Mouse (Mus musculus): ENCODE measurements around the gene Tbcd. TPM values are rescaled to one million over a fixed set of nuclear protein-coding genes. Genes with fewer than 3 reads are reported as not detected.

Gene Tbcd
- total RNA-seq (2014; rRNA removed), result 102 and 110 TPM in 2 replicates
- polyA plus RNA-seq (2015; fragmentation: Nextera tagmentation; extraction: Ambion mirVana), result 55.6 and 57.1 TPM in 2 replicates

DNA sequence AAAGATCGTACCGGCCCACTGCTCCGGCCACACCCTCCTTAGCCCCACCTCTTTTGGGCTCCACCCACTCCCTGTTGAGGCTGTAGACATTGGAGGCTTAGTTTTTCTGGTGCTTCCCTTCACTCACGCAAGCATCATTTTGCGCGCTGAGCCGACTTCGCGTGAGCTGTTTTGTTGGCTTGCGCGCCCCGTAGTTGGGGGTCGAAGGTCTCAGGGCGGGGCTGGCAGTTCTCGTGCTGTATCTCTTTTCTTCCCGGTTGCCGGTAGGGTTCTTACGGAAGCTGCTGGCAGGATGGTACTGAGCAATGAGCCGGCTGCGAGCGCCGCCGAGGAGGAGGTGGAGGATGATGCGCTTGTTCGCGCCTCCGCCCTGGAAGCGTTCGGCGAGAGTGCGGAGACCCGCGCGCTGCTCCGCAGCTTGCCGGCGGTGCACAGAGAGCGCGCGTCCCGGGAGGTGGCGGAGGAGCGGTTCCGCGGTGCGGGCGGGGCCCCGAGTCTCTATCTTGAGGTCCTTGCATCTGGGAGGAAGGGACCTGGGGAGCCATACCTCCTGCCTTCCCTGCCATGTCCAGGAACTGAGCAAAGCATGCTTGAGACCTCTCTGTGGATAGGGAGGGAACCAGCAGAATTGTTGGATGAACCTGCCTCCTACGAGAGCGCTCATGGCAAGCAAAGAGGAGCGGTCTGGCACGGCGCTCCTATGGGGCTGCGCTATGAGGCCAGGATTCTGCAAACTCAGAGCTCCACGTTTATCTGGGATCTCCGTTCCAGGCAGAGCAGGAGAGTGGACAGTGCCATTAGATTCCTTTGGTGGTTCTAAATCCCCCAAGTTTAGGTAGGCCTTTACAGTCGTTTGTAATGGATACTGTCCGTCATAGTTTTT lies at the start of gene Tbcd:
Gene Tbcd (plus strand): TSS at position 197 of the 883 bp plus-strand sequence.
- H3K4me2 ChIP-seq (ENCODE audit: low read depth, low read length), result peak within 1 kb of the TSS; percentile 78
- ATAC-seq (peak; percentile 95), DNase-seq (ENCODE audit: low spot score) (peak; percentile 96)
- no peaks in the 10 kb centered on the region for H3K36me3 ChIP-seq (ENCODE audit: insufficient read depth, low read length)
- no peaks in the 10 kb centered on the region for H3K9me3 ChIP-seq (ENCODE audit: low read length)
- H3K9ac ChIP-seq (replicated peaks; ENCODE audit: low read length), result peak within 1 kb of the TSS; percentile 75
- peak within 1 kb of the TSS; percentile 77 for H3K27ac ChIP-seq
- H3K27me3 ChIP-seq (ENCODE audit: insufficient read depth, low read length), result no peaks in the 10 kb centered on the region
- peaks cover 11% of the 10 kb centered on the region; the same call in 1 of the 2 replicates for H3K4me1 ChIP-seq (ENCODE audit: insufficient read depth, low read length)
- peak; percentile 40 for TF ChIP-seq CTCF (IDR thresholded peaks at IDR 0.05; ENCODE audit: low read depth)
- under 1% methylated on average over 58 of the region's 58 CpGs for WGBS
- H3K4me3 ChIP-seq (ENCODE audit: low read length), result peak within 1 kb of the TSS; percentile 84

DNA sequence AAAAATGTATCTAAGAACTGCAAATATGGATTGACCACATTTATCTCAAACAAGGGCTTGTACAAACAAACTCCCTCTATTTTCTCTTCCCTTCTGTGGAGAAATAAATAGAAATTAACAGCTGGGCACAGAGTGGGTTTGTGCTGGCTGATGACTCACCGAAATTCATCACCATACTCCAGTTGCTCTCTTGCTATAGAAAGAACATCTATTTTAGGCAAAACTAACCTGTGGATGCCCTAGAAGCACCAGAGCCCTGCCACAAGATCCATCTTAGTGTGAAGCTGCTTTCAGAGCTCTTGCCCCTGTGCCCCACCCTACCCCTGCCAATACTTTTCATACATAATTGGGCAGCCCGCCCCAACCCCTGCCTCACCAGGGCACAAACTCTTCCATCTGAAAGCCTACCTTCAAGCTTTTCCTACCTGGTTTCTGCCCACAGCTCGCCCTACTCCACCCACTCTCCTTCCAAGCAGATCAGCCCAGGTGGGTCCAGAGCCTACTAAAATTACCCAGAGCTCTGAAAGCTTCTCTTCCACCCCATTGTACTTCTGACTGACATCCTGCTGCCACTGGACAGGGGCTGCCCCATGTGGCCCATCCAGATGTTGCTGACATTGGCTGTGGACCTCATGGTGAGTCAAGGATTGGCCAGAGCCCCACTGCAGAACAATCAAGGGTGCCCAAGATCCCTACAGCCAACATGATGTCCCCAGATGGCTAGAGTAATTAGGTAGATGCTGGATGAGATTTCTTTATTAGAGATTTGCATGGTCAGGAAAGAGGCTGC lies 44.2 kb upstream of the Tbcd start:
- no peak for TF ChIP-seq CTCF (IDR thresholded peaks at IDR 0.05; ENCODE audit: low read depth)
- Histone ChIP-seq H3K4me1 (ENCODE audit: insufficient read depth, low read length) (no peaks in the 10 kb centered on the region), H3K27me3 (ENCODE audit: insufficient read depth, low read length) (no peaks in the 10 kb centered on the region), H3K4me2 (ENCODE audit: low read depth, low read length) (no peak overlapping the region), H3K9ac (replicated peaks; ENCODE audit: low read length) (no peak overlapping the region), H3K9me3 (ENCODE audit: low read length) (no peaks in the 10 kb centered on the region), H3K27ac (no peak overlapping the region), H3K4me3 (ENCODE audit: low read length) (no peak overlapping the region), H3K36me3 (ENCODE audit: insufficient read depth, low read length) (no peaks in the 10 kb centered on the region)
- ATAC-seq (no peak), DNase-seq (ENCODE audit: low spot score) (no peak)
- 71% methylated on average over 3 of the region's 3 CpGs for WGBS

DNA sequence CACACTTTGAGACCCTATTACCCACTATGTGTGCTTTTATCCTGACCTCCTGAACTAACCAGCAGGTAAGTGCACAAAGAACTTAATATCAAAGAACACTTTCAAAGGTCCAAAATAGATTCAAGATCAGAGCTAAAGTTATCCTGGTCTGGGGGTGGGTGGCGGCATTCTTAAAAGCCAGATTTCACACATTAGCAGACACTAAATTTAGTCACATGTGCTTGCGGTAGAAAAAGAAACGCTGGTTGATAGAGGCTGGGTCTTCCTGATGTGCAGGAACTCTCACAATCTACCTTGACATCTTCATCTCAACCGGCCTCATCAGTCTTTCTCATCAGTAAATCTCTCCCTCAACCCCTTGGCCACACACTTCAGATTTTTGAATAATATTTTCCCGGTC lies 37.0 kb upstream of the Tbcd start:
- WGBS, result 89% methylated on average over 5 of the region's 5 CpGs
- H3K4me2 ChIP-seq (ENCODE audit: low read depth, low read length), result no peak overlapping the region
- H3K9me3 ChIP-seq (ENCODE audit: low read length), result no peaks in the 10 kb centered on the region
- H3K36me3 ChIP-seq (ENCODE audit: insufficient read depth, low read length), result no peaks in the 10 kb centered on the region
- no peaks in the 10 kb centered on the region for H3K4me1 ChIP-seq (ENCODE audit: insufficient read depth, low read length)
- H3K9ac ChIP-seq (replicated peaks; ENCODE audit: low read length), result no peak overlapping the region
- no peak overlapping the region for H3K4me3 ChIP-seq (ENCODE audit: low read length)
- no peak for TF ChIP-seq CTCF (IDR thresholded peaks at IDR 0.05; ENCODE audit: low read depth)
- no peak overlapping the region for H3K27ac ChIP-seq
- no peaks in the 10 kb centered on the region for H3K27me3 ChIP-seq (ENCODE audit: insufficient read depth, low read length)
- DNase-seq (ENCODE audit: low spot score) (no peak), ATAC-seq (no peak)

- WGBS, result 75% methylated on average over 5 of the region's 5 CpGs
- no peaks in the 10 kb centered on the region for H3K9me3 ChIP-seq (ENCODE audit: low read length)
- DNase-seq (ENCODE audit: low spot score) (no peak), ATAC-seq (no peak)
- H3K4me1 ChIP-seq (ENCODE audit: insufficient read depth, low read length), result no peaks in the 10 kb centered on the region
- no peak overlapping the region for H3K27ac ChIP-seq
- no peaks in the 10 kb centered on the region for H3K27me3 ChIP-seq (ENCODE audit: insufficient read depth, low read length)
- no peak overlapping the region for H3K4me3 ChIP-seq (ENCODE audit: low read length)
- no peak for TF ChIP-seq CTCF (IDR thresholded peaks at IDR 0.05; ENCODE audit: low read depth)
- no peaks in the 10 kb centered on the region for H3K36me3 ChIP-seq (ENCODE audit: insufficient read depth, low read length)
- H3K9ac ChIP-seq (replicated peaks; ENCODE audit: low read length), result no peak overlapping the region
- H3K4me2 ChIP-seq (ENCODE audit: low read depth, low read length), result no peak overlapping the region
These were observed 36.4 kb upstream of the Tbcd start for GRCm38 (mm10) chr11:121415351-121415750.

- H3K9me3 ChIP-seq (ENCODE audit: low read length), result no peaks in the 10 kb centered on the region
- H3K27me3 ChIP-seq (ENCODE audit: insufficient read depth, low read length), result no peaks in the 10 kb centered on the region
- H3K4me2 ChIP-seq (ENCODE audit: low read depth, low read length), result no peak overlapping the region
- no peak for ATAC-seq
- TF ChIP-seq CTCF (IDR thresholded peaks at IDR 0.05; ENCODE audit: low read depth), result no peak
- no peak overlapping the region for H3K4me3 ChIP-seq (ENCODE audit: low read length)
- no peak for DNase-seq (ENCODE audit: low spot score)
- H3K9ac ChIP-seq (replicated peaks; ENCODE audit: low read length), result no peak overlapping the region
- 87% methylated on average over 5 of the region's 5 CpGs for WGBS
- no peaks in the 10 kb centered on the region for H3K36me3 ChIP-seq (ENCODE audit: insufficient read depth, low read length)
- no peak overlapping the region for H3K27ac ChIP-seq
- H3K4me1 ChIP-seq (ENCODE audit: insufficient read depth, low read length), result 0 out of 2 replicates have a peak, but pooled peaks cover 9% of the 10 kb centered on the region
These were observed 33.8 kb upstream of the Tbcd start for GRCm38 (mm10) chr11:121417971-121418370.

GRCm38 (mm10) chr11:121418932-121419331 lies 32.8 kb upstream of the Tbcd start:
- H3K36me3 ChIP-seq (ENCODE audit: insufficient read depth, low read length), result no peaks in the 10 kb centered on the region
- no peak for TF ChIP-seq CTCF (IDR thresholded peaks at IDR 0.05; ENCODE audit: low read depth)
- no peak overlapping the region for H3K27ac ChIP-seq
- no peak overlapping the region for H3K4me2 ChIP-seq (ENCODE audit: low read depth, low read length)
- no peaks in the 10 kb centered on the region for H3K27me3 ChIP-seq (ENCODE audit: insufficient read depth, low read length)
- no peak for ATAC-seq
- H3K4me3 ChIP-seq (ENCODE audit: low read length), result no peak overlapping the region
- DNase-seq (ENCODE audit: low spot score), result no peak
- H3K9me3 ChIP-seq (ENCODE audit: low read length), result no peaks in the 10 kb centered on the region
- no peak overlapping the region for H3K9ac ChIP-seq (replicated peaks; ENCODE audit: low read length)
- 56% methylated on average over 2 of the region's 2 CpGs for WGBS
- H3K4me1 ChIP-seq (ENCODE audit: insufficient read depth, low read length), result 0 out of 2 replicates have a peak, but pooled peaks cover 9% of the 10 kb centered on the region

Data from hindbrain, postnatal 0 days (tissue).